Mouse (Mus musculus) limb, embryonic 14.5 days (tissue): Measurements from ENCODE around the gene Hrh3. TPM values are rescaled to one million over a fixed set of nuclear protein-coding genes. Genes with fewer than 3 reads are reported as not detected.

ENCODE experiments used
- ATAC-seq: fragments of 200-750 bp; cut with Nextera tagmentation; 2 replicates; pipeline ENCODE4 v1.8.0; 2017; ENCODE audit warnings: low read depth, moderate number of reproducible peaks, moderate TSS enrichment; ENCODE audit not compliant: low FRiP score
- DNase-seq: peaks from one replicate; pipeline ENCODE4 v3.0.0-alpha.2; 2015; ENCODE audit warnings: low spot score
- H3K27ac ChIP-seq: fragments of 300-500 bp; sonication (generic); replicated peaks from 2 replicates; pipeline ENCODE4 v1.5.1; 2014; ENCODE audit warnings: low read depth, mild to moderate bottlenecking, low read length, moderate library complexity, mixed read lengths
- H3K27me3 ChIP-seq: fragments of 300-500 bp; sonication (generic); 2 replicates; pipeline ENCODE4 v1.6.1; 2014; ENCODE audit warnings: low read length, mixed read lengths; ENCODE audit not compliant: control insufficient read depth, insufficient read depth
- H3K36me3 ChIP-seq: fragments of 300-500 bp; sonication (generic); 2 replicates; pipeline ENCODE4 v1.6.1; 2014; ENCODE audit warnings: mild to moderate bottlenecking, low read length, moderate library complexity, mixed read lengths; ENCODE audit not compliant: control insufficient read depth, insufficient read depth
- H3K4me1 ChIP-seq: fragments of 300-500 bp; sonication (generic); 2 replicates; pipeline ENCODE4 v1.6.1; 2014; ENCODE audit warnings: antibody characterized with exemption, low read length, mixed read lengths; ENCODE audit not compliant: control insufficient read depth, insufficient read depth
- H3K4me2 ChIP-seq: fragments of 300-500 bp; sonication (generic); replicated peaks from 2 replicates; pipeline ENCODE4 v1.6.1; 2014; ENCODE audit warnings: low read depth, mild to moderate bottlenecking, low read length, moderate library complexity; ENCODE audit not compliant: severe bottlenecking
- H3K4me3 ChIP-seq: fragments of 300-500 bp; sonication (generic); replicated peaks from 2 replicates; pipeline ENCODE4 v1.5.1; 2014; ENCODE audit warnings: low read length
- H3K9ac ChIP-seq: fragments of 300-500 bp; sonication (generic); 2 replicates; pipeline ENCODE4 v1.6.1; 2014; ENCODE audit warnings: mild to moderate bottlenecking, low read depth, low read length, moderate library complexity; ENCODE audit not compliant: severe bottlenecking
- H3K9me3 ChIP-seq: fragments of 300-500 bp; sonication (generic); 2 replicates; pipeline ENCODE4 v1.6.1; 2016; ENCODE audit warnings: low read length; ENCODE audit not compliant: control insufficient read depth
- POLR2A ChIP-seq: fragments of 200-500 bp; IDR thresholded peaks from 2 replicates; pipeline ENCODE4 v1.8.0; 2012; ENCODE audit warnings: inconsistent platforms, mild to moderate bottlenecking, moderate library complexity, borderline replicate concordance; ENCODE audit not compliant: insufficient read depth, insufficient read length; ENCODE audit errors: extremely low read depth
- WGBS: fragments of 180-500 bp; shearing (Covaris S2); extraction: QIAGEN DNeasy Blood & Tissue Kit; methylation state at CpG from one replicate; pipeline ENCODE4 v1.1.7; 2014; 5-methylcytosine and 5-hydroxymethylcytosine counted together
- polyA plus RNA-seq, 2 experiments: library from polyadenylated mRNA; depleted of rRNA in 1 of 2; stranded (reverse) in 1 of 2; unstranded in 1 of 2; fragments of >200 nt; fragmentation: Nextera tagmentation in 1 of 2; extraction: Ambion mirVana in 1 of 2; gene quantifications; 2 replicates each; pipeline versions ENCODE4 v1.2.1 to v1.2.3; 2012 to 2014

Hrh3 gene
- polyA plus RNA-seq, 2 experiments = 0.10 to 0.17 TPM

- no peak overlapping the region for H3K4me3 ChIP-seq
- 32% methylated on average over 8 of the region's 8 CpGs for WGBS
- TF ChIP-seq POLR2A = no peak
- H3K36me3 ChIP-seq = no peaks in the 10 kb centered on the region
- no peak for DNase-seq
- H3K4me2 ChIP-seq = no peak overlapping the region
- no peaks in the 10 kb centered on the region for H3K9me3 ChIP-seq
- ATAC-seq = no peak
- H3K4me1 ChIP-seq = peaks cover 13% of the 10 kb centered on the region
- H3K27me3 ChIP-seq = peaks cover 51% of the 10 kb centered on the region
- no peak overlapping the region for H3K27ac ChIP-seq
- H3K9ac ChIP-seq = no peak overlapping the region
These were observed 1.3 kb upstream of the Hrh3 start for GRCm38 (mm10) chr2:180105441-180106190.

DNA sequence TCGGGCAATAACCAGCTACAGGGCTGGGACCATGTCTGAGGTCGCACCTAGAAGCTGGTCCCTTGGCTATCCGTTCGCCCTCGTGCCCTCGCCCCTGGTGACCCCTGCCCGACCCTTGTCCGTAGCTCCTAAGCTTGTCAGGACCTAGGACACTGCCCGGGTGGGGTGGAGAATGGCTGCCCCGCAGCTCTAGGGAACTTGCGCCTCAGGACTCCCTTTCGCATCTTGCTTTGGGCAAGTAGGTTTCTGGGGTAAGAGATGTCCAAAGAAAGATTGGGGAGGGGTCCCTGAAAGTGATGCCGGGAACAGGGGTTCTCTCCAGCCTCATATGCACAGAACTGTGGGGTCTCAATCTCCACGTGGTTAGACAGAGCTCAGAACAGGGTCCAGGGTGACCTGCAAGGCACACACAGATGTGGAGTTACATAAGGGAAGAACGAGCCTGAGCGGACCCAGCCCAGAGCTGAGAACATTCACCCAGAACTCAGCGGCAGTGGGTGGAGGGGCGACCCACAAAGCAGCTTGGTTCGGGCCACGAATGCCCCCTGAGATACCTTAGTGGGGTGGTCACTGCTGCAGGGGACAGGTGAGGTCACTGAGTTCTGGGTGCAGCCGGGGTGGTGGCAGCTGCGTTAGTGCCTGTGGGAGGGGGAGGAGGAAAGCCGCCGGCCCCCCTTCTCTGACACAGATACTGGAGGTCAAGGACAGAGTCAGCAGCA, 530 bp upstream of the Hrh3 start:
- ATAC-seq = no peak; the same call in 1 of the 2 replicates
- WGBS = 10% methylated on average over 20 of the region's 24 CpGs

DNA sequence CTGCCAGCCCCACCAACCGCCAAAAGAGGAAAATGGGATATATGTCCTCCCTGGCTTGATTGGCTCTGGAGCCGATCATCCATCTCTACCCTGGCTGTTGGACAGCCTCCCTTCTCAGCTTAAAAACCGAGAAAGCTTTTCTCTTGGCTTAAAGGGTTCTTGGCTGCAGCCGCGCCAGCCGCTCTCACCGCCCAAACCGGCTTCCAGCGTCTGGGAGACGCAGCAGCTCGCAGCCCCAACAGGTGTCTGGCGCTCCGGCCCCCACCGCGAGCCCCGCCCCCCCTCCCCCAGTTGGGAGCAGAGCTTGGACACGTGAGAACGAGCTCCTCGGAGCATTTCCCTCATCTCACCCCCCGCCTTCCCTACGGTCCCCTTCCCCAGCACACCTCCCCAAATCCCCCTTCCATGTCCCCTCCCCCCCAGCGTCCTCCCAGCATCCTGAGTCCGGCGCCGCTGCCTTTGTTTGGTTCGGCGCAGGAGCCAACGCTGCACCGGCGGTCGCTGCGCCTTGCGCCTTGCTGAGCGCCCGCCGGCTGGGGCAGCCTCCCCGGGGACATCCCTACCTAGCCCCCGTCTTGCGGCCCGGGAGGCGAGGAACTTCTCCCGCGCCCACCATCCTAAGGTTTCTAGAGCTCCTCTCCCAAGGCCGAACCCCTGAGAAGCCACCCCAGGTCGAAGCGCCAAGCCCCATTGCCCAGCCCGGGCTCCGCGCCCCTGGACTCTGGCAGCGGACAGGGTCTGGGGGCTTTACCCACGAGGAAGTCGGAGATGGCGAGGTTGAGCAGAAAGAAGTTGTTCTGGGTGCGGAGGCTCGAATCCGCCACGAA, 924 bp downstream of the Hrh3 start:
- 2% methylated on average over 56 of the region's 57 CpGs for WGBS
- ATAC-seq = no peak
- peak overlapping the region; percentile 45 for H3K4me3 ChIP-seq
- no peaks in the 10 kb centered on the region for H3K36me3 ChIP-seq
- H3K9ac ChIP-seq = no peak overlapping the region
- H3K27me3 ChIP-seq = peaks cover 61% of the 10 kb centered on the region
- H3K27ac ChIP-seq = no peak overlapping the region
- H3K9me3 ChIP-seq = no peaks in the 10 kb centered on the region
- no peak for TF ChIP-seq POLR2A
- no peak for DNase-seq
- peak overlapping the region; percentile 97 for H3K4me2 ChIP-seq
- H3K4me1 ChIP-seq = peaks cover 13% of the 10 kb centered on the region

More for the DNA sequence above, 530 bp upstream of the Hrh3 start:
- Histone ChIP-seq H3K9ac (no peak overlapping the region), H3K27ac (no peak overlapping the region), H3K27me3 (peaks cover 59% of the 10 kb centered on the region), H3K4me1 (peaks cover 13% of the 10 kb centered on the region), H3K36me3 (no peaks in the 10 kb centered on the region), H3K4me2 (peak overlapping the region; percentile 97), H3K9me3 (no peaks in the 10 kb centered on the region), H3K4me3 (peak overlapping the region; percentile 45)
- no peak for TF ChIP-seq POLR2A
- DNase-seq = no peak

- DNase-seq (no peak), ATAC-seq (no peak)
- Histone ChIP-seq H3K4me2 (no peak overlapping the region), H3K4me3 (no peak overlapping the region), H3K36me3 (no peaks in the 10 kb centered on the region), H3K27me3 (peaks cover 51% of the 10 kb centered on the region), H3K4me1 (peaks cover 11% of the 10 kb centered on the region), H3K9ac (no peak overlapping the region), H3K9me3 (no peaks in the 10 kb centered on the region), H3K27ac (no peak overlapping the region)
- TF ChIP-seq POLR2A = no peak
- WGBS = 4% methylated on average over 15 of the region's 15 CpGs
These were observed 4.8 kb downstream of the Hrh3 start for GRCm38 (mm10) chr2:180099529-180099928.

- Histone ChIP-seq H3K4me1 (peaks cover 1% of the 10 kb centered on the region; the same call in 1 of the 2 replicates), H3K9ac (no peak overlapping the region), H3K36me3 (no peaks in the 10 kb centered on the region), H3K9me3 (no peaks in the 10 kb centered on the region), H3K27me3 (peaks cover 40% of the 10 kb centered on the region), H3K4me2 (no peak overlapping the region), H3K4me3 (no peak overlapping the region), H3K27ac (no peak overlapping the region)
- WGBS = 44% methylated on average over 5 of the region's 5 CpGs
- ATAC-seq (no peak), DNase-seq (no peak)
- TF ChIP-seq POLR2A = no peak
These were observed 6.1 kb downstream of the Hrh3 start for GRCm38 (mm10) chr2:180098167-180098566.
